Mouse (Mus musculus) heart, embryonic 13.5 days (tissue): ENCODE data around the gene Srsf11. TPM values are rescaled to one million over a fixed set of nuclear protein-coding genes. Genes with fewer than 3 reads are reported as not detected.

Experiments used
- ATAC-seq: fragments of 200-750 bp; cut with Nextera tagmentation; 2 replicates; pipeline ENCODE4 v1.8.0; 2017; ENCODE audit warnings: moderate TSS enrichment; ENCODE audit not compliant: insufficient number of reproducible peaks, low FRiP score, low TSS enrichment; ENCODE audit errors: extremely low read depth
- H3K27ac ChIP-seq: fragments of 300-500 bp; sonication (generic); replicated peaks from 2 replicates; pipeline ENCODE4 v1.5.1; 2015; ENCODE audit warnings: moderate library complexity, mild to moderate bottlenecking, inconsistent platforms
- H3K27me3 ChIP-seq: fragments of 300-500 bp; sonication (generic); replicated peaks from 2 replicates; pipeline ENCODE4 v1.6.1; 2015; ENCODE audit warnings: mild to moderate bottlenecking, inconsistent platforms
- H3K36me3 ChIP-seq: fragments of 300-500 bp; sonication (generic); 2 replicates; pipeline ENCODE4 v1.6.1; 2015; ENCODE audit warnings: mild to moderate bottlenecking, inconsistent platforms
- H3K4me1 ChIP-seq: fragments of 300-500 bp; sonication (generic); 2 replicates; pipeline ENCODE4 v1.6.1; 2015; ENCODE audit warnings: inconsistent platforms
- H3K4me2 ChIP-seq: fragments of 300-500 bp; sonication (generic); 2 replicates; pipeline ENCODE4 v1.6.1; 2015; ENCODE audit warnings: inconsistent platforms, mild to moderate bottlenecking, moderate library complexity
- H3K4me3 ChIP-seq: fragments of 300-500 bp; sonication (generic); 2 replicates; pipeline ENCODE4 v1.5.1; 2015; ENCODE audit warnings: moderate library complexity, mild to moderate bottlenecking, inconsistent platforms
- H3K9ac ChIP-seq: fragments of 300-500 bp; sonication (generic); 2 replicates; pipeline ENCODE4 v1.6.1; 2015; ENCODE audit warnings: inconsistent platforms, mild to moderate bottlenecking, moderate library complexity
- H3K9me3 ChIP-seq: fragments of 300-500 bp; sonication (generic); 2 replicates; pipeline ENCODE4 v1.6.1; 2016; ENCODE audit warnings: inconsistent platforms
- WGBS: fragments of 180-500 bp; shearing (Covaris S2); methylation state at CpG from one replicate; pipeline ENCODE4 v1.1.7; 2015; ENCODE audit warnings: mixed read lengths; 5-methylcytosine and 5-hydroxymethylcytosine counted together
- polyA plus RNA-seq: library from polyadenylated mRNA; unstranded; fragments of >200 nt; fragmentation: Nextera tagmentation; extraction: Ambion mirVana; gene quantifications from 2 replicates; pipeline ENCODE4 v1.2.1, GENCODE M21; 2015

Srsf11 gene
- polyA plus RNA-seq: 161 and 164 TPM in 2 replicates

DNA sequence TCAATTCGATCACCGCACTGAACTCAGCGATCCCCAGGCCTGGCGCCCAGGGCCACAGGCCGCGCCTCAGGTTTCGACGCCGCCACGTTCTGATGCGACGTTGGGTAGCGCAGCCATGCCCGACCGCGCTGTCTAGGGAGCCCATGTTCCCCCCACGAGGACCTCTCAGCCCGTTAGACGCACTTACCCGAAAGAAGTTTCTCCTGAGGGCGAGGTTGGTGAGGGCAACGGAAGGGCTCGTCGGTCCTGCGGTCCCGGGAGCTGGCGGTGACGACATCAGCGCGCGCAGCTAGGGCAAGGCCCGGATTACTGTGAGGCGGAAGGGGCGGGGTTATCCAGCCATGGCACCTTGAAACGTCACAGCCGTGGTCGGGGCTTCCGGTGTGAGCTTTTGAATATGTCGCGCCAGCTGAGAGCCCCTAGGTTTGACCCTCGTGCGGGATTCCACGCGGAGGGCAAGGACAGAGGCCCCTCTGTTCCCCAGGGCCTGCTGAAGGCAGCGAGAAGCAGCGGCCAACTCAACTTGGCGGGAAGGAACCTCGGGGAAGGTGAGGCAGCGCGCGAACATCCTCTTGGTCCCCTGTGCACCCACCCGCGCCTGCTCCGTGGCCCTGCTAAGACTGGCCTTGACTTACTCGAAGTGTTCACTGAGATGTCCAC lies at the start of gene Srsf11, which contains the start of gene Lrrc40:
TSS of gene Srsf11 (minus strand) at position 311 of the 660 bp plus-strand sequence.
TSS of gene Lrrc40 (plus strand) at position 334 of the 660 bp plus-strand sequence.
- Histone ChIP-seq H3K27ac (peak within 1 kb of the TSS; percentile 92), H3K4me1 (peaks cover 34% of the 10 kb centered on the region), H3K36me3 (peaks cover 6% of the 10 kb centered on the region), H3K4me2 (peak within 1 kb of the TSS; percentile 85), H3K9ac (peak within 1 kb of the TSS; percentile 92), H3K27me3 (no peaks in the 10 kb centered on the region), H3K9me3 (no peaks in the 10 kb centered on the region), H3K4me3 (peak within 1 kb of the TSS; percentile 79)
- ATAC-seq: peak; percentile 92
- under 1% methylated on average over 55 of the region's 55 CpGs for WGBS

- Histone ChIP-seq H3K27me3 (no peaks in the 10 kb centered on the region), H3K36me3 (no peaks in the 10 kb centered on the region), H3K27ac (no peak overlapping the region), H3K4me3 (no peak overlapping the region), H3K4me2 (no peak overlapping the region), H3K9ac (no peak overlapping the region), H3K9me3 (no peaks in the 10 kb centered on the region), H3K4me1 (no peaks in the 10 kb centered on the region)
- 67% methylated on average over 5 of the region's 5 CpGs for WGBS
- ATAC-seq: no peak
Observed at GRCm38 (mm10) chr3:158077828-158078227, 41.4 kb upstream of the Srsf11 start.

DNA sequence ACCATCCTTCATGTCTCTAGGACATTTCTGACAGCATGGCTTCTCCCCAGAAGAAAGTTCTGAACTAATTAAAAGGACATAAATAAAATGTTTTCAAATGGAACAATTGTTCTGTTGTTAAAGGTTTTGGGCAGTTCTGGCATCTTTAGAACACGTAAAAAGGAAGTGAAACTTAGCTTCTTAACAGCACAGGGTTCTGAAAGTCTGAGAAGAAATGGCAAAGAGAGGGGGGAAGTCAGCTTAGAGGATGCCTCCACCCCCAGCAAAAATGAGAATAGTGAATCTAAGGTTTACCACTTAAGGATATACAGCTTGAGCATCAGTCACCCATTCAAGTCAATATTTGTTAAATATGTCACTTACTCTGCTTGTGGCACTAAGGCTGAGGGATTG lies 40.9 kb upstream of the Srsf11 start:
- no peak overlapping the region for H3K4me2 ChIP-seq
- no peaks in the 10 kb centered on the region for H3K9me3 ChIP-seq
- no peak overlapping the region for H3K9ac ChIP-seq
- no peaks in the 10 kb centered on the region for H3K36me3 ChIP-seq
- no peaks in the 10 kb centered on the region for H3K4me1 ChIP-seq
- H3K27ac ChIP-seq: no peak overlapping the region
- no peak overlapping the region for H3K4me3 ChIP-seq
- no peak for ATAC-seq
- no peaks in the 10 kb centered on the region for H3K27me3 ChIP-seq
- 36% methylated on average over 1 of the region's 1 CpGs for WGBS

DNA sequence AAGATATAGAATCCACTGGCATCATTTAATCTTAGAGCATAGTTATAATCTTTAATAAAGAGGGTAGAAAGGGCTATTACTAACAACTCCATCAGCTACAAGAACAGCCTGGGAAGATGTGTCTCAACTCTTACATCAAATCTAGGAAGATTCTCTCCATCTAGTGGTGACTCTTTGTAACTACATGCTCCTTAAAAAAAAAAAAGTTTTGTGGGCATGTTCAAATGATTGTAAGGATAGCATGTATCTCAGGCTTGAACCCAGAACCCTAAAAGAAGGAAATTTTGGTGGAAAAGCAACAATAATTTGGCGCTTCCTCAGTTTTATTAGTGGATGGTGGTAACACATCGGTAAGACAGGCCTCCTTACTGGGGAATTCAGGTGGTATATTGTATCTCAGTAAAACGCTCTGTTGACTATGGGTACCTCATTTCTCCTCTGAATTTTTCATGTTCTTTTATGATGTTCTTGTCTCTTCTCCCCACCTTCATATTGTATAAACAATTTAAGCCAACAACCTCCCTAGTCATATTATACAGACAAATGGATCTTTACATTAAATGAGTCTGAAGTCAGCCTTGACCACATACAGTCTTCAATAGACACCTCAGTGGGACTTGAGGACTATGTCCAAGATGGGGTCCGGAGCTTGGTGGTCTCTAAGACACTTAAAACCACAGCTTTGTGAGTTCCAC lies 40.4 kb upstream of the Srsf11 start:
- 34% methylated on average over 4 of the region's 4 CpGs for WGBS
- no peak overlapping the region for H3K9ac ChIP-seq
- H3K36me3 ChIP-seq: no peaks in the 10 kb centered on the region
- H3K27ac ChIP-seq: no peak overlapping the region
- no peaks in the 10 kb centered on the region for H3K4me1 ChIP-seq
- H3K4me3 ChIP-seq: no peak overlapping the region
- no peaks in the 10 kb centered on the region for H3K27me3 ChIP-seq
- ATAC-seq: no peak
- H3K4me2 ChIP-seq: no peak overlapping the region
- no peaks in the 10 kb centered on the region for H3K9me3 ChIP-seq

- H3K4me2 ChIP-seq: no peak overlapping the region
- H3K27ac ChIP-seq: no peak overlapping the region
- H3K4me1 ChIP-seq: no peaks in the 10 kb centered on the region
- no peak overlapping the region for H3K9ac ChIP-seq
- no peak overlapping the region for H3K4me3 ChIP-seq
- no peaks in the 10 kb centered on the region for H3K9me3 ChIP-seq
- 57% methylated on average over 2 of the region's 2 CpGs for WGBS
- peaks cover 4% of the 10 kb centered on the region; the same call in 1 of the 2 replicates for H3K36me3 ChIP-seq
- H3K27me3 ChIP-seq: no peaks in the 10 kb centered on the region
- ATAC-seq: no peak
Observed at GRCm38 (mm10) chr3:158075004-158075403, 38.6 kb upstream of the Srsf11 start.

- Histone ChIP-seq H3K27ac (no peak overlapping the region; the same call in 1 of the 2 replicates), H3K9me3 (no peaks in the 10 kb centered on the region), H3K4me1 (peaks cover 11% of the 10 kb centered on the region), H3K9ac (no peak overlapping the region), H3K4me2 (no peak overlapping the region), H3K36me3 (peaks cover 31% of the 10 kb centered on the region), H3K27me3 (no peaks in the 10 kb centered on the region), H3K4me3 (no peak overlapping the region)
- 58% methylated on average over 9 of the region's 9 CpGs for WGBS
- no peak for ATAC-seq
Observed at GRCm38 (mm10) chr3:158068613-158069263, 32.3 kb upstream of the Srsf11 start.

DNA sequence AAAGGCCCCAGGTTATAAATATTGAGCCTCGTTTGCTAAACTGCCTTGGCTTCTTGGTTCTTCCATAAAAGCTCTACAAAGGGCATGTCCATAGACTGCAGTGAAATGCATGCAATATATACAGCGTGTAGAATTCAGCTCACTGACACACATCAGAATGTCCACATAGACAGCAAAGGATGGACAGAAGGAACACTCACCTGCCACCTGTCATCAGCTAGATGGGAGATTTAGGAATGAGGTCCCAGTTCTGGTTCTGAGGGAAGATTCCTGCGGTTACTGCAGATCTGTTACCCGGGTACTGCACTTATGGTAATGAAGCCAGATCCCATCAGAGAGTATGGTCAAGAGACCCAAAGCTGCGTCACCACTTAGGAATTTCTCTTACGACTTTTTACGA lies 31.5 kb upstream of the Srsf11 start:
- no peak overlapping the region for H3K9ac ChIP-seq
- H3K27ac ChIP-seq: no peak overlapping the region
- 79% methylated on average over 7 of the region's 7 CpGs for WGBS
- ATAC-seq: no peak
- no peak overlapping the region for H3K4me2 ChIP-seq
- H3K4me1 ChIP-seq: peaks cover 11% of the 10 kb centered on the region
- H3K9me3 ChIP-seq: no peaks in the 10 kb centered on the region
- no peak overlapping the region for H3K4me3 ChIP-seq
- no peaks in the 10 kb centered on the region for H3K27me3 ChIP-seq
- H3K36me3 ChIP-seq: peaks cover 34% of the 10 kb centered on the region

DNA sequence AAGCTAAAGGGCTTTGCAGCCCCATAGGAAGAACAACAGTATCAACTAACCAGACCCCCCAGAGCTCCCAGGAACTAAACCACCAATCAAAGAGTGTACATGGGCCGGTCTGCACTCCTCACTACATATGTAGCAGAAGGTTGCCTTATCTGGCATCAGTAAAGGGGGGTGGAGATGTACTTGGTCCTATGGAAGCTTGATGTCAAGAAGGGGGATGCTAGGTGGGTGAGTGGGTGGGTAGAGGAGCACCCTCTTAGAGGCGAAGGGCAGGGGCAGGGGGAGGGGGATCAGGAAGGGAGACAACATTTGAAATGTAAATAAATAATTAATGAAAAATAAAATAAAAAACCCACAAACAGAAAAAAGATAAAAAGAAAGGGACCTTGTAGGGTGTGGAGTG lies 28.8 kb upstream of the Srsf11 start:
- Histone ChIP-seq H3K9ac (no peak overlapping the region), H3K27me3 (no peaks in the 10 kb centered on the region), H3K4me3 (no peak overlapping the region), H3K4me2 (no peak overlapping the region), H3K36me3 (peaks cover 39% of the 10 kb centered on the region), H3K9me3 (no peaks in the 10 kb centered on the region), H3K4me1 (peaks cover 11% of the 10 kb centered on the region), H3K27ac (no peak overlapping the region)
- ATAC-seq: no peak
- 92% methylated on average over 2 of the region's 2 CpGs for WGBS

GRCm38 (mm10) chr3:158061811-158062523 lies 25.5 kb upstream of the Srsf11 start:
- H3K27me3 ChIP-seq: no peaks in the 10 kb centered on the region
- 92% methylated on average over 5 of the region's 5 CpGs for WGBS
- H3K4me2 ChIP-seq: no peak overlapping the region
- H3K9me3 ChIP-seq: no peaks in the 10 kb centered on the region
- H3K36me3 ChIP-seq: peaks cover 59% of the 10 kb centered on the region
- ATAC-seq: no peak
- H3K27ac ChIP-seq: no peak overlapping the region
- H3K9ac ChIP-seq: no peak overlapping the region
- H3K4me3 ChIP-seq: no peak overlapping the region
- no peaks in the 10 kb centered on the region for H3K4me1 ChIP-seq

DNA sequence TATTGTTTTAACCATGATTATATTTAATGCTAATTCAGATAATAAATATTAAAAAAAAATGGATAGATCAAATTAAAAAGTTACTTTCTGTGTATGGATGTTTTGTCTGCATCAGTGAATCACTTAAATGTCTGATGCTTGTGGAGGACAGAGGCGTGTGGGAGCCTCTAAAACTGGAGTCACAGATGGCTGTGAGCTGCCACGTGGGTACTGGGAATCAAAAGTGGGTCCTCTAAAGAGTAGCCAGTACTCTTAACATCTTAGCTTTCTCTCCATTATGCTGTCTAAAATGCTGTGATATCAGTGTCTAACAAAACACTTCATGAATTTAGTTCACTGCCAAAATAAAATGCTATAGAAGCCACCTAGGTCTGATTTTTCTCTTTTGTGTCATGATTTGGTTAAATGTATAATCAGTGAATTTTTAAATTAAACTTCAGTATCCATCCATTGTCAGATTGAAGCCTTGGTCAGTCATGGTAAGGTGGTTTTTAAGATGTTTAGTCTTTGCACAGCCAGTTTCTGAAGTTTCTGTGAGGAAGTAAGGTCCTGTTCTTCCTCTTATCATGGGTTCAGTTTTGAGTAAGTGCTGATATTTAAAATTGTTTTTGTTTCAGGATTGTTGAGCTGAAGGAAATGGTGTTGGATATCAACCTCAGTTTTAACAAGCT lies 24.3 kb upstream of the Srsf11 start:
- Histone ChIP-seq H3K4me1 (no peaks in the 10 kb centered on the region), H3K9me3 (no peaks in the 10 kb centered on the region), H3K4me2 (no peak overlapping the region), H3K9ac (no peak overlapping the region), H3K4me3 (no peak overlapping the region), H3K27ac (no peak overlapping the region), H3K27me3 (no peaks in the 10 kb centered on the region), H3K36me3 (peaks cover 68% of the 10 kb centered on the region)
- no peak for ATAC-seq
- WGBS: 81% methylated on average over 2 of the region's 2 CpGs

- Histone ChIP-seq H3K9me3 (no peaks in the 10 kb centered on the region), H3K4me2 (no peak overlapping the region), H3K27me3 (no peaks in the 10 kb centered on the region), H3K4me1 (no peaks in the 10 kb centered on the region), H3K9ac (no peak overlapping the region), H3K36me3 (peaks cover 45% of the 10 kb centered on the region), H3K4me3 (no peak overlapping the region), H3K27ac (no peak overlapping the region)
- no peak for ATAC-seq
- WGBS: 80% methylated on average over 2 of the region's 2 CpGs
Observed at GRCm38 (mm10) chr3:158049508-158049907, 13.1 kb upstream of the Srsf11 start.
